Mouse (Mus musculus) spleen, adult 2 months (tissue): ENCODE data around the gene Syde2.
"Not testable (repeated sequence)": the region's sequence is repeated elsewhere in the genome, so short reads cannot be mapped to it uniquely, and the experiment has no call there.

ENCODE experiments used
- CTCF ChIP-seq: fragments of 200-500 bp; IDR thresholded peaks from 2 replicates; pipeline ENCODE4 v1.5.1; 2011; ENCODE audit warnings: mild to moderate bottlenecking, inconsistent platforms; ENCODE audit not compliant: insufficient read depth, insufficient read length, insufficient replicate concordance; ENCODE audit errors: extremely low read depth
- POLR2A ChIP-seq: fragments of 200-500 bp; IDR thresholded peaks from 2 replicates; pipeline ENCODE4 v1.6.1; 2011; ENCODE audit warnings: low read depth, low read length, inconsistent platforms

DNA sequence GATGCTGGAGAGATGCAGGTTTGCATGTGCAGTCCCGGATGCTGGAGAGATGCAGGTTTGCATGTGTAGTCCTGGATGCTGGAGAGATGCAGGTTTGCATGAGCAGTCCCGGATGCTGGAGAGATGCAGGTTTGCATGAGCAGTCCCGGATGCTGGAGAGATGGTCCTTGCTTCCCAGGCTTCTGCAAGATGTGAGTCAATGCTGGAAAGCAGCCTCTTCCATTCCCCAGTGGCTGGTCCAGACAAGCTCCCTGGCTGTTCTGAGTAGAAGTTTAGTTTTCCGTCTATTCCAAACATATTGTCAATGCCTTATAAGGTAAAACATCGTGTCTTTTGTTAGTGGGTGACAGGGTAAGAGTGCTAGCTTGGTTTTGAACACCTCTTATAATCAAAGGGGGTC, 8.9 kb downstream of the Syde2 start:
- not testable (repeated sequence) for TF ChIP-seq POLR2A, CTCF
